Mouse (Mus musculus) liver, adult 2 months (tissue): Measurements from ENCODE around the gene Gm10490.

Experiments
- CTCF ChIP-seq: fragments of 200-500 bp; IDR thresholded peaks from 2 replicates; pipeline ENCODE4 v1.5.1; 2011; ENCODE audit warnings: low read depth, low read length, control low read depth
- POLR2A ChIP-seq: fragments of 200-500 bp; IDR thresholded peaks from 2 replicates; pipeline ENCODE4 v1.6.1; 2011; ENCODE audit warnings: low read length, control low read depth; ENCODE audit not compliant: insufficient read depth; ENCODE audit errors: extremely low read depth

DNA sequence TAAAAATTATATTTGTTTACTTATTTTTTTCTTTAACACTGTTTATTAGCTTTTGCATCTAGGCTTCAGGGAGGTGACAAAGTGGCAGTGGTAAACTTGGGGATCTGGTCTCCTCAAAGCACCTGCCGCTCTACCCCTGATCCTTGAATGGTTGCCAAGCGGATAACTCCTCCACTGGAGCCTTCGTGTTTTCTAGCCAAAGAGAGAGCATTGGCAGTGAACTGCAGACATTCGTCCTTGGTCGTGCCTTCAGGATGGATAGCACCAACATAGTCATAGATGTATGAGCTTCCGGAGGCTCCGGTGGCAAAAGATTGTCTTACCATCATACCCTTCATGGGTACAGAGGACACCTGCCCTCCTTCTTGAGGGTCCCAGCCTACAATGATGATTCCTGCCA is 40.7 kb downstream of the Gm10490 start:
- TF ChIP-seq CTCF (no peak), POLR2A (no peak)
